Mouse (Mus musculus): ENCODE results near the gene Arhgef28. TPM values are rescaled to one million over a fixed set of nuclear protein-coding genes. Genes with fewer than 3 reads are reported as not detected.

The Arhgef28 gene
- polyA plus RNA-seq, 1 experiment from 2014 or later = 18.2 TPM

DNA sequence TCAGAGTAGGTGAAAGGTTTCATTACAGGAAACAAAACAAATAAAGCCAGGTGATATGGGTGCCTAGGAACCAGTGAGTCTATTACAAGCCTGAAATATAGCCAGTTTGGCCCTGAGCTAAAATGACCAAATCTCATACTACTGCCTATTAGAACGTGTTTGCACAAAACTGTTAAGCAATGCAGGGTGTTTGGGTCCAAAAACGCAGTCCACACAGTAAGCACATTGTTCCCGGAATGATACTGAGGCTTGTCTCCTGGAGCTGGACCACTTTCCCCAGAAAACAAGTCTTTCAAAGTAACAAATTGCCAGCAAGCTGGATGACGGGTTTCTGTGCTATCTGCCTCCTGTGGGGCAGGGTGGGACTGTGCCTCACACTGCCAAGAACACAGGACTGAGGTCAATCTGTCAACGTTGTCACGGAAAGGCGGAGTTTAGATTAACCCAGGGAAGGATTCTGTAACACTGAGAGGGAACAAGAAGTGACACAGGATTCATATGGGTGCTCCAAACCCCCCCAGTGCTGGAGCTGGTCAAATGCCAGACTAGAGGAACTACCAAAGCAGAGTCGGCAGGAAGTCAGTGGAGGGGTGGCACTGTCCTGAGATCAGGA is 352.8 kb downstream of the Arhgef28 start:
- no peaks in the 10 kb centered on the region for H3K27me3 ChIP-seq (replicated peaks; ENCODE audit: control insufficient read depth, insufficient read depth, low read length)
- WGBS = 54% methylated on average over 8 of the region's 8 CpGs
- ATAC-seq (replicated peaks; ENCODE audit: low FRiP score, low TSS enrichment, low read depth) (no peak), DNase-seq (ENCODE audit: low spot score) (no peak)
- no peaks in the 10 kb centered on the region for H3K36me3 ChIP-seq (ENCODE audit: control insufficient read depth, insufficient read depth, low read length)
- H3K27ac ChIP-seq (ENCODE audit: low read depth) = no peak overlapping the region
- no peaks in the 10 kb centered on the region for H3K9me3 ChIP-seq (ENCODE audit: control insufficient read depth, low read length)
- 0 out of 2 replicates have a peak, but pooled peaks cover 2% of the 10 kb centered on the region for H3K4me1 ChIP-seq (replicated peaks; ENCODE audit: control insufficient read depth, insufficient read depth, low read length)
- no peak overlapping the region for H3K4me3 ChIP-seq (ENCODE audit: low read depth, low read length)
- H3K4me2 ChIP-seq (ENCODE audit: low read length) = no peak overlapping the region
- no peak overlapping the region for H3K9ac ChIP-seq (ENCODE audit: low read length)

Other genes starting within 250 kb of the Arhgef28 start
- gene Utp15, start 56.6 kb upstream of the Arhgef28 start, polyA plus RNA-seq (2014; fragmentation: Nextera tagmentation; extraction: Ambion mirVana) = 39.6 and 44.3 TPM in 2 replicates
- gene Ankra2, start 56.6 kb upstream of the Arhgef28 start, polyA plus RNA-seq (2014; fragmentation: Nextera tagmentation; extraction: Ambion mirVana) = 26.4 and 29.0 TPM in 2 replicates
- not detected in 2 replicates for gene Gm21976, start 73.4 kb upstream of the Arhgef28 start, polyA plus RNA-seq (2014; fragmentation: Nextera tagmentation; extraction: Ambion mirVana)
- 708 and 729 TPM in 2 replicates for gene Btf3, start 110.6 kb upstream of the Arhgef28 start, polyA plus RNA-seq (2014; fragmentation: Nextera tagmentation; extraction: Ambion mirVana)
- not detected in 2 replicates for gene Foxd1, start 147.8 kb upstream of the Arhgef28 start, polyA plus RNA-seq (2014; fragmentation: Nextera tagmentation; extraction: Ambion mirVana)

Data from intestine, embryonic 14.5 days (tissue).